Mouse (Mus musculus): ENCODE results near the gene Prrt1. TPM values are rescaled to one million over a fixed set of nuclear protein-coding genes. Genes with fewer than 3 reads are reported as not detected.

Gene Prrt1
- polyA plus RNA-seq, 1 experiment from 2014 or later = 10.7 TPM

- Histone ChIP-seq H3K4me3 (no peak overlapping the region), H3K4me1 (peaks cover 6% of the 10 kb centered on the region; the same call in 1 of the 2 replicates), H3K9ac (no peak overlapping the region), H3K27ac (no peak overlapping the region), H3K4me2 (no peak overlapping the region), H3K27me3 (replicated peaks) (peaks cover 3% of the 10 kb centered on the region; the same call in 1 of the 2 replicates), H3K36me3 (replicated peaks) (no peaks in the 10 kb centered on the region), H3K9me3 (no peaks in the 10 kb centered on the region)
- no peak for ATAC-seq (replicated peaks)
- 71% methylated on average over 3 of the region's 3 CpGs for WGBS
Observed at GRCm38 (mm10) chr17:34637459-34637858, 8.1 kb downstream of the Prrt1 start.

DNA sequence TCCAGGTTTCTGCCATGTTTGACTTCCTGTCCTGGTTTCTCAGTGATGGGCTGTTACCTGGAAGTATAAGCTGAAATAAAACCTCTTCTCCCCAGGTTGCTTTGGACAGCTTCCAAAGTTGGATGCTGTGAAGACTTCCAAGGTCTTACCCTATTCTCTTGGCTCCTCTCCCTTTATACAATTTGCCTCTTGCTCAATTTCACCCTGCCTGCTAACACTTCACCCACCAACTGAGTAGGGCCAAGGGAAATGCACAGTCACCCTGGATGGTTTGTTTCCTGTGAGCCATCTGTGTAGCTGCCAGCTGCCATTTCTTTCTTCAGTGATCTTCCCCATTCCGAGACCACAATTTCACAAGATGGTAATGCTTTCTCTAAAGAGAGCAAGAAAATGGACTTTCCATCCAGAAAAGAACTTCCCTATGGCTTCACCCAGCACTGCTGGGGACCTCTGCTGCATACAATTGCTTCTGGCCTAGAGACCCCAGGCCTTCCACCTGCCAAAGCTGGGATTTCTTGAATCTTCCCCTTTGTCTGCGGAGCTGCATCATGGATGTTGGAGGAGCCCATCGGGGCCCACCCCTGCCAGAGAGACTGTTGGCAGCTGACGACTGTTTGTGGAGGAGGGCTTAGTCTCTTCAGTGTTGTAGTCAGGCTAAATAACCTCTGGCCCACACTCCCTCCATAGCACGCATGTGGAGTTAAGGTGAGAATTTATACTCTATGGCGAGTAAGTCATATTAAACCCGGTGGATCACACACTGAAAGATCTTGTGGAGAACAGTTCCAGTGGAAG is 10.3 kb downstream of the Prrt1 start:
- Histone ChIP-seq H3K36me3 (replicated peaks) (no peaks in the 10 kb centered on the region), H3K4me2 (no peak overlapping the region), H3K4me3 (no peak overlapping the region), H3K27ac (no peak overlapping the region), H3K9ac (no peak overlapping the region), H3K27me3 (replicated peaks) (no peaks in the 10 kb centered on the region; the same call in 1 of the 2 replicates), H3K4me1 (peaks cover 6% of the 10 kb centered on the region; the same call in 1 of the 2 replicates), H3K9me3 (no peaks in the 10 kb centered on the region)
- 87% methylated on average over 7 of the region's 7 CpGs for WGBS
- no peak for ATAC-seq (replicated peaks)

- H3K27me3 ChIP-seq (replicated peaks) = no peaks in the 10 kb centered on the region
- no peak overlapping the region for H3K4me3 ChIP-seq
- H3K9me3 ChIP-seq = no peaks in the 10 kb centered on the region
- no peak for ATAC-seq (replicated peaks)
- peak overlapping the region; percentile 26; the same call in 1 of the 2 replicates for H3K9ac ChIP-seq
- WGBS = 10% methylated on average over 11 of the region's 11 CpGs
- peaks cover 17% of the 10 kb centered on the region for H3K4me1 ChIP-seq
- H3K27ac ChIP-seq = peak overlapping the region; percentile 70
- H3K4me2 ChIP-seq = no peak overlapping the region
- no peaks in the 10 kb centered on the region for H3K36me3 ChIP-seq (replicated peaks)
Observed at GRCm38 (mm10) chr17:34640778-34641601, 11.7 kb downstream of the Prrt1 start.

- WGBS = 89% methylated on average over 3 of the region's 3 CpGs
Observed at GRCm38 (mm10) chr17:34641945-34642344, 12.6 kb downstream of the Prrt1 start.

DNA sequence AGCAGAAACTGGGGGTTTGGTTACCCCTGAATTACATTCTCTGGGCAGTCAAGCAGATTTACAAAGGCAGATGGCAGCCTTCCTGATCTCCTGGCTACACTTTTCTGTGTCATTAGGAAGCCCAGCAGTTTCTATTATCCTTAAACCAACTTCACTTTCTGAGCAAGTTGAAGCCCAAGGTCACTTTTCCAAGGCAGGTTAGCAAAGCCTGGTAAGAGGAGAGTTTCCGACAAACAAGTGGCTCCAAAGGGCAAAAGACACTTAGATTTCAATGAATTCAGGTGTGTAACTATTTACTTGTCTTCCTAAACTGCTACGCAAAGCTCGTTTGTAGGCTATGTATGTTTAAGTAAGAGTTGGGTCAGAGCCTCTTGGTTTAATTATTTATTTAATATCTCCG is 14.0 kb downstream of the Prrt1 start:
- Histone ChIP-seq H3K4me2 (no peak overlapping the region), H3K27ac (no peak overlapping the region), H3K4me1 (peaks cover 35% of the 10 kb centered on the region), H3K9me3 (no peaks in the 10 kb centered on the region), H3K36me3 (replicated peaks) (no peaks in the 10 kb centered on the region), H3K27me3 (replicated peaks) (no peaks in the 10 kb centered on the region), H3K9ac (no peak overlapping the region), H3K4me3 (no peak overlapping the region)
- 93% methylated on average over 4 of the region's 4 CpGs for WGBS
- ATAC-seq (replicated peaks) = no peak

More at GRCm38 (mm10) chr17:34641945-34642344, 12.6 kb downstream of the Prrt1 start:
- Histone ChIP-seq H3K9me3 (no peaks in the 10 kb centered on the region), H3K9ac (no peak overlapping the region), H3K27ac (no peak overlapping the region), H3K4me2 (no peak overlapping the region), H3K4me1 (peaks cover 25% of the 10 kb centered on the region), H3K4me3 (no peak overlapping the region), H3K36me3 (replicated peaks) (no peaks in the 10 kb centered on the region), H3K27me3 (replicated peaks) (no peaks in the 10 kb centered on the region)
- ATAC-seq (replicated peaks) = no peak

DNA sequence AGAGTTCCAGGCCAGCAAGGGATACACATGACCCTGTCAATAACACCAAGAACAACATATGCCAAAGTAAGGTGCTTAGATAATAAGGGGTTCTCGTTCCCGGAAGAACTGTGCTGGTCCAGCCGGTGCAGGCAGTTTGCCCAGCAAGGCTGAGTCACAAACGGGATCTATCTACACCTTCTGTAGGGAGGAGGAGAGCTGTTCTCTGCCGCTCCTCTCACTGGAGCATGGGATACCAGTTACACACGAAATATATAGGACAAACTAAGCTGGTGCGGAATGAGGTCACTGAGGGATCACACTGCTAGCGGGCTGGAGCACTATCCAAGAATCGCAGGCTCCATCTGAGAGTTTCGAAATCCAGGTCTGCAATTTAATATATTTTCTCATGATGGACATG is 14.6 kb downstream of the Prrt1 start:
- Histone ChIP-seq H3K27me3 (replicated peaks) (no peaks in the 10 kb centered on the region), H3K36me3 (replicated peaks) (no peaks in the 10 kb centered on the region), H3K27ac (peak overlapping the region; percentile 81), H3K4me2 (0 out of 2 replicates have a peak overlapping the region, but pooled peaks have one; percentile 82), H3K4me3 (0 out of 2 replicates have a peak overlapping the region, but pooled peaks have one; percentile 57), H3K4me1 (peaks cover 40% of the 10 kb centered on the region), H3K9ac (no peak overlapping the region), H3K9me3 (no peaks in the 10 kb centered on the region)
- 88% methylated on average over 10 of the region's 10 CpGs for WGBS
- no peak for ATAC-seq (replicated peaks)

DNA sequence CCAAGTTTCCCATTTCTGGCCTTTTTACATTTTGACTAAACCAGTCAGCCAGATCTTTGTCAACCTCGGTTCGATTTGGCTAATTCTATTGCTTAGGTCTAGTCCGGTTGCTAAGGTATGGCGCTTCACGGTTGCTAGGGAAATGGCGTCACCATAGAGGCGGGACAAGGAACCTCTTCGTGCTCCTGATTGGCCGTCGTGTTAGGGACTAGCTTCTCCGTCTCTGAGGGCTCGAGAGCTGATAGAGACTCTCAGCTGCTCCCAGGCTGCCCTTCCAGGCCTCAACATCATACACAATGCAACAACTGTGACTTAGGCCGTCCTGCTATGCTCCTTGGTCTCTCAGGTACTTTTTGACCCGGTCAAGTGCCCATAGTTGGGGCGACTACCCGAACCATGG is 15.3 kb downstream of the Prrt1 start, which contains the start of gene Fkbpl:
Fkbpl (plus strand) TSS at position 157 of the 400 bp plus-strand sequence.
- peak; percentile 77 for ATAC-seq (replicated peaks)
- peak within 1 kb of the TSS; percentile 64 for H3K9ac ChIP-seq
- peak within 1 kb of the TSS; percentile 81 for H3K27ac ChIP-seq
- H3K9me3 ChIP-seq = no peaks in the 10 kb centered on the region
- H3K36me3 ChIP-seq (replicated peaks) = no peaks in the 10 kb centered on the region
- H3K4me1 ChIP-seq = peaks cover 40% of the 10 kb centered on the region
- peak within 1 kb of the TSS; percentile 82 for H3K4me2 ChIP-seq
- H3K27me3 ChIP-seq (replicated peaks) = no peaks in the 10 kb centered on the region
- under 1% methylated on average over 16 of the region's 16 CpGs for WGBS
- peak within 1 kb of the TSS; percentile 57 for H3K4me3 ChIP-seq

DNA sequence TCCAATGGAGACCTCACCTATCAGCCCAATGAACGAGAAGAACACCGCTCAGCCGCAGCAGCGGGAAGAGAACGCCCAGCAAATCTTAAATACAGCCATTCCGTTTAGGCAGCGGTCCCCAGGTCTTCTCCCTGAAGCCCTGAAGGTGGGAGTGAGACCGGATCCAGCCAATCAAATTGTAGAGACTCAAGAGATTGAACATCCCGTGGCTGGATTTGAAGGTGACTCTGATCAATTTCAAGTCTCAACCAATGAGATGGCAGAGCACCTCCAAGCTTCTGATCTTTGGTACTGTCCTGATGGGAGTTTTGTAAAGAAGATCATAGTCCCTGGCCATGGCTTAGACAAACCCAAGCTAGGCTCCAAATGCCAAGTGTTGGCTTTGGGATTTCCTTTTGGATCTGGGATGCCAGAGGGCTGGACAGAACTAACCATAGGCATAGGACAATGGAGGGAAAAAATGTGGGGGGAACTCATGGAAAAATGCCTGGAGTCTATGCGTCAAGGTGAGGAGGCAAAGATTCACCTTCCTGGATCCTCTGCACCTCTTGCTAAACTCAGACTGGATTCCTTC is 16.0 kb downstream of the Prrt1 start:
- Histone ChIP-seq H3K4me3 (peak overlapping the region; percentile 57), H3K9ac (peak overlapping the region; percentile 64), H3K27me3 (replicated peaks) (no peaks in the 10 kb centered on the region), H3K4me2 (peak overlapping the region; percentile 82), H3K27ac (peak overlapping the region; percentile 81), H3K9me3 (no peaks in the 10 kb centered on the region), H3K4me1 (peaks cover 40% of the 10 kb centered on the region), H3K36me3 (replicated peaks) (peaks cover 4% of the 10 kb centered on the region; the same call in 1 of the 2 replicates)
- WGBS = 48% methylated on average over 10 of the region's 10 CpGs
- no peak for ATAC-seq (replicated peaks)

GRCm38 (mm10) chr17:34645831-34646511 is 16.6 kb downstream of the Prrt1 start:
- Histone ChIP-seq H3K4me3 (peak overlapping the region; percentile 70), H3K9ac (no peak overlapping the region), H3K4me1 (peaks cover 39% of the 10 kb centered on the region), H3K4me2 (peak overlapping the region; percentile 82), H3K9me3 (no peaks in the 10 kb centered on the region), H3K27ac (no peak overlapping the region), H3K36me3 (replicated peaks) (peaks cover 10% of the 10 kb centered on the region; the same call in 1 of the 2 replicates), H3K27me3 (replicated peaks) (no peaks in the 10 kb centered on the region)
- no peak for ATAC-seq (replicated peaks)
- WGBS = 88% methylated on average over 30 of the region's 30 CpGs

DNA sequence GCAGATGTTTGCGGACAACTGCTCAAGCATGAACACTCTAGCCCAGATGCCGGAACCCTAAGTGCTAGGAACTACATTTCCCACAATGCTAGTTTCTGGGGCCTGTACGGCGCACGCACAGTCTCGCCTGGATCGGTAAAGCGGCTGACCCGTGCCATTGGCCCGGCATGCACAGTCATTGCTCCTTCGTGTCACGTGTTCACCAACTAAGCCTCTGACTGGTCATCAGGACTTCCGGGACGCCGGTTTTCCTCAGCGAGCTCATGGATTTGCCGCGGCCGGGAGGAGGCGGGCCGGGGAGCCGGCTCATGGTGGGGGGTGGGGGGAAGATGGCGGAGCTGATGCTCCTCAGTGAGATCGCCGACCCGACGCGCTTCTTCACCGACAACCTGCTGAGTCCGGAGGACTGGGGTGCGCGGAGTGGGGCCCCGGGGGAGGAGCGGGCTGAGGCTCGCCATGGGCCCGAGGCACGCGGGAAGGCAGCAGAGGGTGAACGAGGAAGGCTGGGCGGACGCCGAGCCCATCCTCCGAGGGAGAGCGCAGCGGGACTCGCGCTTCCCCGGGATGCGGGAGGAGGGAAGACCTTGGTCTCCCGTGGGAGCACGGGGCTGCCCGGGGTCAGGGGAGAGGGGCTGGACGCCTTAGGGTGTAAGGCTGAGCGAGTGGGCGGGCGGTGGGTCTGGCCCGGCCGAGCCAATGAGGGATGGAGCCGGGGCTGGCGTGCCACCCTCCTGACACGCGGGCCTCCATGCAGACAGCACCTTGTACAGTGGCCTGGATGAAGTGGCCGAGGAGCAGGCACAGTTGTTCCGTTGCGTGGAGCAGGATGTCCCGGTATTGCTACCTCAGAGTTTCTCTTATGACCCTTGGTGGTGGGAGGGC is 17.8 kb downstream of the Prrt1 start, which contains the start of gene Atf6b:
Atf6b (plus strand) TSS at position 241 of the 882 bp plus-strand sequence.
- Histone ChIP-seq H3K4me2 (peak within 1 kb of the TSS; percentile 82), H3K9me3 (no peaks in the 10 kb centered on the region), H3K9ac (peak within 1 kb of the TSS; percentile 77), H3K36me3 (replicated peaks) (peaks cover 14% of the 10 kb centered on the region; the same call in 1 of the 2 replicates), H3K27ac (peak within 1 kb of the TSS; percentile 78), H3K27me3 (replicated peaks) (no peaks in the 10 kb centered on the region), H3K4me3 (peak within 1 kb of the TSS; percentile 70), H3K4me1 (peaks cover 34% of the 10 kb centered on the region)
- under 1% methylated on average over 64 of the region's 66 CpGs for WGBS
- peak; percentile 97 for ATAC-seq (replicated peaks)

Measured in midbrain, embryonic 15.5 days (tissue).